Mouse (Mus musculus): ENCODE measurements around the gene Exd2. TPM values are rescaled to one million over a fixed set of nuclear protein-coding genes. Genes with fewer than 3 reads are reported as not detected.

Exd2 gene
- polyA plus RNA-seq, 1 experiment, result 24.2 TPM

- Histone ChIP-seq H3K36me3 (ENCODE audit: control insufficient read depth, insufficient read depth, low read length) (no peaks in the 10 kb centered on the region), H3K27ac (ENCODE audit: control insufficient read depth, insufficient read depth, low read depth, low read length) (peak overlapping the region; percentile 97)
- TF ChIP-seq POLR2A (IDR thresholded peaks at IDR 0.05; ENCODE audit: control insufficient read depth, low read depth, low read length), result no peak
- no peak for TF ChIP-seq CTCF (IDR thresholded peaks at IDR 0.05; ENCODE audit: control insufficient read depth, insufficient read depth, insufficient replicate concordance, low read depth, low read length)
Measured at GRCm38 (mm10) chr12:80463666-80464269, 873 bp downstream of the Exd2 start.

GRCm38 (mm10) chr12:80470206-80470605 is 7.3 kb downstream of the Exd2 start:
- Histone ChIP-seq H3K27me3 (ENCODE audit: control insufficient read depth, insufficient read depth, low read length) (no peaks in the 10 kb centered on the region), H3K27ac (ENCODE audit: control insufficient read depth, insufficient read depth, low read depth, low read length) (no peak overlapping the region), H3K4me3 (ENCODE audit: control insufficient read depth, low read depth, low read length) (no peak overlapping the region), H3K36me3 (ENCODE audit: control insufficient read depth, insufficient read depth, low read length) (no peaks in the 10 kb centered on the region), H3K4me1 (ENCODE audit: control insufficient read depth, insufficient read depth, low read length) (no peaks in the 10 kb centered on the region)
- TF ChIP-seq POLR2A (IDR thresholded peaks at IDR 0.05; ENCODE audit: control insufficient read depth, low read depth, low read length), result no peak

More at GRCm38 (mm10) chr12:80463666-80464269, 873 bp downstream of the Exd2 start:
- H3K4me3 ChIP-seq (ENCODE audit: control insufficient read depth, low read depth, low read length), result peak overlapping the region; percentile 99
- no peaks in the 10 kb centered on the region for H3K27me3 ChIP-seq (ENCODE audit: control insufficient read depth, insufficient read depth, low read length)
- peaks cover 3% of the 10 kb centered on the region; the same call in 1 of the 2 replicates for H3K4me1 ChIP-seq (ENCODE audit: control insufficient read depth, insufficient read depth, low read length)

GRCm38 (mm10) chr12:80471926-80472325 is 9.0 kb downstream of the Exd2 start:
- H3K4me1 ChIP-seq (ENCODE audit: control insufficient read depth, insufficient read depth, low read length), result no peaks in the 10 kb centered on the region
- no peak overlapping the region for H3K27ac ChIP-seq (ENCODE audit: control insufficient read depth, insufficient read depth, low read depth, low read length)
- H3K36me3 ChIP-seq (ENCODE audit: control insufficient read depth, insufficient read depth, low read length), result no peaks in the 10 kb centered on the region
- no peak overlapping the region for H3K4me3 ChIP-seq (ENCODE audit: control insufficient read depth, low read depth, low read length)
- no peak for TF ChIP-seq POLR2A (IDR thresholded peaks at IDR 0.05; ENCODE audit: control insufficient read depth, low read depth, low read length)
- TF ChIP-seq CTCF (IDR thresholded peaks at IDR 0.05; ENCODE audit: control insufficient read depth, insufficient read depth, insufficient replicate concordance, low read depth, low read length), result no peak
- no peaks in the 10 kb centered on the region for H3K27me3 ChIP-seq (ENCODE audit: control insufficient read depth, insufficient read depth, low read length)

- H3K4me3 ChIP-seq (ENCODE audit: control insufficient read depth, low read depth, low read length), result no peak overlapping the region
- no peak overlapping the region for H3K27ac ChIP-seq (ENCODE audit: control insufficient read depth, insufficient read depth, low read depth, low read length)
- no peaks in the 10 kb centered on the region for H3K27me3 ChIP-seq (ENCODE audit: control insufficient read depth, insufficient read depth, low read length)
- H3K36me3 ChIP-seq (ENCODE audit: control insufficient read depth, insufficient read depth, low read length), result no peaks in the 10 kb centered on the region
- H3K4me1 ChIP-seq (ENCODE audit: control insufficient read depth, insufficient read depth, low read length), result no peaks in the 10 kb centered on the region
- no peak for TF ChIP-seq CTCF (IDR thresholded peaks at IDR 0.05; ENCODE audit: control insufficient read depth, insufficient read depth, insufficient replicate concordance, low read depth, low read length)
- no peak for TF ChIP-seq POLR2A (IDR thresholded peaks at IDR 0.05; ENCODE audit: control insufficient read depth, low read depth, low read length)
Measured at GRCm38 (mm10) chr12:80473731-80474130, 10.8 kb downstream of the Exd2 start.

GRCm38 (mm10) chr12:80479986-80480385 is 17.1 kb downstream of the Exd2 start:
- Histone ChIP-seq H3K36me3 (ENCODE audit: control insufficient read depth, insufficient read depth, low read length) (peaks cover under 1% of the 10 kb centered on the region; the same call in 1 of the 2 replicates), H3K4me3 (ENCODE audit: control insufficient read depth, low read depth, low read length) (no peak overlapping the region), H3K4me1 (ENCODE audit: control insufficient read depth, insufficient read depth, low read length) (no peaks in the 10 kb centered on the region), H3K27ac (ENCODE audit: control insufficient read depth, insufficient read depth, low read depth, low read length) (no peak overlapping the region), H3K27me3 (ENCODE audit: control insufficient read depth, insufficient read depth, low read length) (no peaks in the 10 kb centered on the region)
- TF ChIP-seq CTCF (IDR thresholded peaks at IDR 0.05; ENCODE audit: control insufficient read depth, insufficient read depth, insufficient replicate concordance, low read depth, low read length), result no peak
- TF ChIP-seq POLR2A (IDR thresholded peaks at IDR 0.05; ENCODE audit: control insufficient read depth, low read depth, low read length), result no peak

GRCm38 (mm10) chr12:80483397-80483796 is 20.5 kb downstream of the Exd2 start:
- no peaks in the 10 kb centered on the region for H3K27me3 ChIP-seq (ENCODE audit: control insufficient read depth, insufficient read depth, low read length)
- H3K27ac ChIP-seq (ENCODE audit: control insufficient read depth, insufficient read depth, low read depth, low read length), result no peak overlapping the region
- peak; percentile 11; the same call in 1 of the 2 replicates for TF ChIP-seq CTCF (IDR thresholded peaks at IDR 0.05; ENCODE audit: control insufficient read depth, insufficient read depth, insufficient replicate concordance, low read depth, low read length)
- no peak for TF ChIP-seq POLR2A (IDR thresholded peaks at IDR 0.05; ENCODE audit: control insufficient read depth, low read depth, low read length)
- no peak overlapping the region for H3K4me3 ChIP-seq (ENCODE audit: control insufficient read depth, low read depth, low read length)
- H3K36me3 ChIP-seq (ENCODE audit: control insufficient read depth, insufficient read depth, low read length), result peaks cover 2% of the 10 kb centered on the region; the same call in 1 of the 2 replicates
- H3K4me1 ChIP-seq (ENCODE audit: control insufficient read depth, insufficient read depth, low read length), result no peaks in the 10 kb centered on the region

- Histone ChIP-seq H3K4me3 (ENCODE audit: control insufficient read depth, low read depth, low read length) (no peak overlapping the region), H3K4me1 (ENCODE audit: control insufficient read depth, insufficient read depth, low read length) (peaks cover 3% of the 10 kb centered on the region), H3K36me3 (ENCODE audit: control insufficient read depth, insufficient read depth, low read length) (peaks cover 9% of the 10 kb centered on the region; the same call in 1 of the 2 replicates), H3K27ac (ENCODE audit: control insufficient read depth, insufficient read depth, low read depth, low read length) (no peak overlapping the region), H3K27me3 (ENCODE audit: control insufficient read depth, insufficient read depth, low read length) (no peaks in the 10 kb centered on the region)
- TF ChIP-seq POLR2A (IDR thresholded peaks at IDR 0.05; ENCODE audit: control insufficient read depth, low read depth, low read length), result no peak
- TF ChIP-seq CTCF (IDR thresholded peaks at IDR 0.05; ENCODE audit: control insufficient read depth, insufficient read depth, insufficient replicate concordance, low read depth, low read length), result no peak
Measured at GRCm38 (mm10) chr12:80493311-80493710, 30.4 kb downstream of the Exd2 start.

Measured in testis, adult 2 months (tissue).